In genomic region chr7:67629681-67630080, GRCm38 (mm10) we compare ENCODE assay signal across 23 mouse cellular contexts. TPM values are rescaled to one million over a fixed set of nuclear protein-coding genes. Genes with fewer than 3 reads are reported as not detected.
DNase-seq lines count a peak whose midpoint lies in the region; ATAC-seq and TF ChIP-seq lines count a peak whose summit lies in the region.
"Had no signal": no experiment of that assay in that cellular context is flagged by ENCODE, and none has a peak within 500 bp of the region (broad histone marks: within the 10 kb centered on the region; RNA-seq: fewer than 3 reads in every experiment).

No protein-coding gene starts in this region.

- H3K4me2 ChIP-seq in kidney, postnatal 0 days (ENCODE audit: low read length): no peak overlapping the region
- H3K4me2 ChIP-seq: embryonic facial prominence, embryonic 12.5 days; hindbrain, embryonic 13.5 days; kidney, embryonic 15.5 days; liver, embryonic 11.5 days; lung, embryonic 15.5 days; midbrain, embryonic 12.5 days; neural tube, embryonic 12.5 days had no signal

- no peak overlapping the region for H3K4me3 ChIP-seq in gastrocnemius, adult 2 months
- no peak overlapping the region for H3K4me3 ChIP-seq in kidney, postnatal 0 days (replicated peaks; ENCODE audit: low read depth, low read length)
- H3K4me3 ChIP-seq: embryonic facial prominence, embryonic 12.5 days; erythroblast, embryonic 14.5 days; hindbrain, embryonic 13.5 days; kidney, embryonic 15.5 days; lung, embryonic 15.5 days; midbrain, embryonic 12.5 days; neural tube, embryonic 12.5 days had no signal

- H3K9ac ChIP-seq in kidney, postnatal 0 days (ENCODE audit: low read depth, low read length): no peak overlapping the region
- H3K9ac ChIP-seq: embryonic facial prominence, embryonic 12.5 days; hindbrain, embryonic 13.5 days; kidney, embryonic 15.5 days; lung, embryonic 15.5 days; midbrain, embryonic 12.5 days; neural tube, embryonic 12.5 days had no signal

- no peaks in the 10 kb centered on the region for H3K36me3 ChIP-seq in kidney, postnatal 0 days (ENCODE audit: insufficient read depth, low read length)
- H3K36me3 ChIP-seq: kidney, embryonic 15.5 days; lung, embryonic 15.5 days had no signal

- H3K27me3 ChIP-seq in kidney, postnatal 0 days (ENCODE audit: insufficient read depth, low read length): no peaks in the 10 kb centered on the region
- H3K27me3 ChIP-seq: embryonic facial prominence, embryonic 12.5 days; hindbrain, embryonic 13.5 days; kidney, embryonic 15.5 days; lung, embryonic 15.5 days; midbrain, embryonic 12.5 days; neural tube, embryonic 12.5 days had no signal

- H3K4me1 ChIP-seq in kidney, postnatal 0 days (replicated peaks; ENCODE audit: insufficient read depth, low read length): no peaks in the 10 kb centered on the region
- H3K4me1 ChIP-seq: hindbrain, embryonic 13.5 days; lung, embryonic 15.5 days; midbrain, embryonic 12.5 days; neural tube, embryonic 12.5 days had no signal

- no peaks in the 10 kb centered on the region for H3K9me3 ChIP-seq in kidney, postnatal 0 days (replicated peaks; ENCODE audit: low read length)
- H3K9me3 ChIP-seq: embryonic facial prominence, embryonic 12.5 days; kidney, embryonic 15.5 days; lung, embryonic 15.5 days; midbrain, embryonic 12.5 days had no signal

- TF ChIP-seq CTCF in gastrocnemius, adult 2 months (IDR thresholded peaks at IDR 0.05): peak; percentile 29; the same call in 1 of the 2 replicates
- peak; percentile 29 for TF ChIP-seq CTCF in kidney, postnatal 0 days (IDR thresholded peaks at IDR 0.05; ENCODE audit: low read depth)

- no peak for ATAC-seq in kidney, postnatal 0 days (replicated peaks; ENCODE audit: low FRiP score, low read depth)
- ATAC-seq: forebrain, embryonic 14.5 days had no signal

- intact Hi-C loops in gastrocnemius, adult 2 months (cut with DNase I): loop anchor here (5.0 kb wide), 1 partner anchor 257 kb away; the partner anchor contains the start of gene Mef2a

- WGBS in kidney, postnatal 0 days: 50% methylated on average over 5 of the region's 5 CpGs

- no peak overlapping the region for H3K27ac ChIP-seq in gastrocnemius, adult 2 months
- no peak overlapping the region for H3K27ac ChIP-seq in kidney, postnatal 0 days
- H3K27ac ChIP-seq: embryonic facial prominence, embryonic 12.5 days; hindbrain, embryonic 13.5 days; kidney, embryonic 15.5 days; lung, embryonic 15.5 days; midbrain, embryonic 12.5 days; neural tube, embryonic 12.5 days had no signal

- no peak for DNase-seq in gastrocnemius, adult 2 months
- no peak for DNase-seq in gastrocnemius, adult 18-20 months (ENCODE audit: low spot score)
- no peak for DNase-seq in kidney, postnatal 0 days (ENCODE audit: low spot score)
- no peak for DNase-seq in kidney, postnatal 4 days
- DNase-seq in A20 (ENCODE audit: low read depth, low spot score): peak; percentile 47
- DNase-seq in R1 (ENCODE audit: low read depth, low spot score): peak; percentile 90
- DNase-seq in frontal cortex, adult 2 months (ENCODE audit: extremely low spot score in 1 of 2, low spot score in 1 of 2): no peak
- DNase-seq in ovary, postnatal 14 days (ENCODE audit: low spot score): no peak
- DNase-seq: B cell, adult 2 months; cerebellum, adult 18-20 months; gastrocnemius, postnatal 14 days; layer of hippocampus, postnatal 36 days; right cerebral cortex, adult 18-20 months; thymus, postnatal 14 days had no signal

RNA-seq across cellular contexts. Expression of gene Lrrc28, which starts 15.4 kb away (rescaled TPM):
- 10 to 100 TPM; 21.3 to 23.6 TPM for total RNA-seq in gastrocnemius, adult 2 months (2021)
- 10 to 100 TPM; 18.2 to 26.1 TPM for total RNA-seq in gastrocnemius, adult 18-20 months (2021)
- polyA plus RNA-seq in kidney, postnatal 0 days (2015; fragmentation: Nextera tagmentation; extraction: Ambion mirVana): 19.6 and 20.9 TPM in 2 replicates
- polyA plus RNA-seq in frontal cortex, adult 2 months (2012; rRNA removed): 32.6 and 37.4 TPM in 2 replicates

RNA-seq across cellular contexts. Expression of gene Ttc23, which starts 17.5 kb away (rescaled TPM):
- 10 to 100 TPM; 23.3 to 25.3 TPM for total RNA-seq in gastrocnemius, adult 2 months (2021)
- 10 to 100 TPM; 18.6 to 19.2 TPM for total RNA-seq in gastrocnemius, adult 18-20 months (2021)
- polyA plus RNA-seq in kidney, postnatal 0 days (2015; fragmentation: Nextera tagmentation; extraction: Ambion mirVana): 25.5 and 25.6 TPM in 2 replicates
- 5.5 and 6.6 TPM in 2 replicates for polyA plus RNA-seq in frontal cortex, adult 2 months (2012; rRNA removed)
- polyA plus RNA-seq: erythroblast, embryonic 14.5 days had no signal

Comparison
In these comparisons a context has a peak if more than half of its experiments do, and no peak if none do; other contexts are left out.
1. DNase-seq: peak in A20 (single experiment) and R1 (single experiment); none in gastrocnemius, adult 2 months (single experiment), gastrocnemius, adult 18-20 months (single experiment), kidney, postnatal 0 days (single experiment), kidney, postnatal 4 days (0 of 2), frontal cortex, adult 2 months (0 of 2) and ovary, postnatal 14 days (single experiment).